Mouse (Mus musculus) heart, adult 2 months (tissue): ENCODE results near the gene Tmem160.

Source experiments
- CTCF ChIP-seq: fragments of 200-600 bp; IDR thresholded peaks from 2 replicates; pipeline ENCODE4 v1.8.1; 2022; ENCODE audit warnings: antibody characterized with exemption, mild to moderate bottlenecking, moderate library complexity
- EP300 ChIP-seq: fragments of 200-500 bp; IDR thresholded peaks from 2 replicates; pipeline ENCODE4 v1.6.1; 2011; ENCODE audit warnings: low read depth, low read length, control low read depth; ENCODE audit not compliant: insufficient read depth
- POLR2A ChIP-seq: fragments of 200-500 bp; IDR thresholded peaks from 2 replicates; pipeline ENCODE4 v1.6.1; 2011; ENCODE audit warnings: mild to moderate bottlenecking, low read depth, low read length, control low read depth; ENCODE audit not compliant: insufficient read depth

- no peak for TF ChIP-seq CTCF
- no peak for TF ChIP-seq EP300
- no peak for TF ChIP-seq POLR2A
These were observed 28.8 kb upstream of the Tmem160 start for GRCm38 (mm10) chr7:16423731-16424130.
